Mouse (Mus musculus): ENCODE results near the gene Ramac. TPM values are rescaled to one million over a fixed set of nuclear protein-coding genes. Genes with fewer than 3 reads are reported as not detected.

Ramac gene
- total RNA-seq (2015; ENCODE audit: low replicate concordance) (66.9 and 73.1 TPM in 2 replicates), total RNA-seq (2017; ENCODE audit: low replicate concordance) (76.3 and 79.9 TPM in 2 replicates)

- ATAC-seq (replicated peaks; ENCODE audit: low FRiP score, poor library complexity, severe bottlenecking), result peak; percentile 98
These were observed at the start of gene Ramac for GRCm38 (mm10) chr7:81762180-81763109. Ramac (plus strand) TSS chr7:81762925.

GRCm38 (mm10) chr7:81718657-81719056, 44.1 kb upstream of the Ramac start:
- ATAC-seq (replicated peaks; ENCODE audit: low FRiP score, poor library complexity, severe bottlenecking), result no peak

GRCm38 (mm10) chr7:81719216-81719661, 43.5 kb upstream of the Ramac start:
- peak; percentile 84 for ATAC-seq (replicated peaks; ENCODE audit: low FRiP score, poor library complexity, severe bottlenecking)

GRCm38 (mm10) chr7:81721271-81721670, 41.5 kb upstream of the Ramac start:
- no peak for ATAC-seq (replicated peaks; ENCODE audit: low FRiP score, poor library complexity, severe bottlenecking)

GRCm38 (mm10) chr7:81723851-81724250, 38.9 kb upstream of the Ramac start:
- ATAC-seq (replicated peaks; ENCODE audit: low FRiP score, poor library complexity, severe bottlenecking), result no peak

- ATAC-seq (replicated peaks; ENCODE audit: low FRiP score, poor library complexity, severe bottlenecking), result no peak
These were observed 36.6 kb upstream of the Ramac start for GRCm38 (mm10) chr7:81725986-81726727.

GRCm38 (mm10) chr7:81726728-81727005, 36.1 kb upstream of the Ramac start:
- ATAC-seq (replicated peaks; ENCODE audit: low FRiP score, poor library complexity, severe bottlenecking), result no peak

GRCm38 (mm10) chr7:81727716-81728115, 35.0 kb upstream of the Ramac start:
- no peak for ATAC-seq (replicated peaks; ENCODE audit: low FRiP score, poor library complexity, severe bottlenecking)

GRCm38 (mm10) chr7:81729787-81730186, 32.9 kb upstream of the Ramac start:
- ATAC-seq (replicated peaks; ENCODE audit: low FRiP score, poor library complexity, severe bottlenecking), result no peak

GRCm38 (mm10) chr7:81731181-81731651, 31.5 kb upstream of the Ramac start:
- no peak for ATAC-seq (replicated peaks; ENCODE audit: low FRiP score, poor library complexity, severe bottlenecking)

GRCm38 (mm10) chr7:81732183-81733089, 30.3 kb upstream of the Ramac start:
- ATAC-seq (replicated peaks; ENCODE audit: low FRiP score, poor library complexity, severe bottlenecking), result no peak

- ATAC-seq (replicated peaks; ENCODE audit: low FRiP score, poor library complexity, severe bottlenecking), result no peak
These were observed 27.3 kb upstream of the Ramac start for GRCm38 (mm10) chr7:81735300-81736048.

GRCm38 (mm10) chr7:81738720-81739385, 23.9 kb upstream of the Ramac start:
- no peak for ATAC-seq (replicated peaks; ENCODE audit: low FRiP score, poor library complexity, severe bottlenecking)

- ATAC-seq (replicated peaks; ENCODE audit: low FRiP score, poor library complexity, severe bottlenecking), result no peak
These were observed 22.7 kb upstream of the Ramac start for GRCm38 (mm10) chr7:81740010-81740409.

- 0 out of 2 replicates have a peak, but pooled peaks have one; percentile 52 for ATAC-seq (replicated peaks; ENCODE audit: low FRiP score, poor library complexity, severe bottlenecking)
These were observed 18.6 kb upstream of the Ramac start for GRCm38 (mm10) chr7:81744145-81744544.

GRCm38 (mm10) chr7:81747956-81748355, 14.8 kb upstream of the Ramac start:
- ATAC-seq (replicated peaks; ENCODE audit: low FRiP score, poor library complexity, severe bottlenecking), result no peak

GRCm38 (mm10) chr7:81763110-81763845, 553 bp downstream of the Ramac start:
- ATAC-seq (replicated peaks; ENCODE audit: low FRiP score, poor library complexity, severe bottlenecking), result peak; percentile 65

Measured in erythroblast, adult 5-6 weeks (primary cell).